Mouse (Mus musculus) hindbrain, embryonic 10.5 days (tissue): ENCODE results near the gene Ranbp3. TPM values are rescaled to one million over a fixed set of nuclear protein-coding genes. Genes with fewer than 3 reads are reported as not detected.

Source experiments
- DNase-seq: peaks from one replicate; pipeline ENCODE4 v3.0.0-alpha.2; 2017; ENCODE audit warnings: low spot score
- H3K27ac ChIP-seq: fragments of 300-500 bp; sonication (generic); 2 replicates; pipeline ENCODE4 v1.5.1; 2016; ENCODE audit warnings: mild to moderate bottlenecking, moderate library complexity
- H3K27me3 ChIP-seq: fragments of 300-500 bp; sonication (generic); 2 replicates; pipeline ENCODE4 v1.6.1; 2016; ENCODE audit warnings: mild to moderate bottlenecking; ENCODE audit not compliant: poor library complexity, insufficient read depth, severe bottlenecking
- H3K36me3 ChIP-seq: fragments of 300-500 bp; sonication (generic); 2 replicates; pipeline ENCODE4 v1.6.1; 2016; ENCODE audit warnings: mild to moderate bottlenecking, moderate library complexity
- H3K4me1 ChIP-seq: fragments of 300-500 bp; sonication (generic); replicated peaks from 2 replicates; pipeline ENCODE4 v1.6.1; 2016; ENCODE audit warnings: mild to moderate bottlenecking
- H3K4me3 ChIP-seq: fragments of 300-500 bp; sonication (generic); 2 replicates; pipeline ENCODE4 v1.5.1; 2016; ENCODE audit warnings: mild to moderate bottlenecking, moderate library complexity
- H3K9me3 ChIP-seq: fragments of 300-500 bp; sonication (generic); 2 replicates; pipeline ENCODE4 v1.6.1; 2016; ENCODE audit warnings: mild to moderate bottlenecking, moderate library complexity
- WGBS: fragments of 180-500 bp; shearing (Covaris S2); methylation state at CpG from one replicate; pipeline ENCODE4 v1.1.7; 2016; 5-methylcytosine and 5-hydroxymethylcytosine counted together
- polyA plus RNA-seq: library from polyadenylated mRNA; unstranded; fragments of >200 nt; fragmentation: Nextera tagmentation; extraction: Ambion mirVana; gene quantifications from 2 replicates; pipeline ENCODE4 v1.2.1, GENCODE M21; 2016

Ranbp3 gene
- polyA plus RNA-seq, 1 experiment from 2014 or later, result 130 TPM

GRCm38 (mm10) chr17:56684649-56685048 lies 11.6 kb downstream of the Ranbp3 start:
- DNase-seq, result no peak
- Histone ChIP-seq H3K9me3 (no peaks in the 10 kb centered on the region), H3K27ac (no peak overlapping the region), H3K36me3 (peaks cover 100% of the 10 kb centered on the region), H3K27me3 (no peaks in the 10 kb centered on the region), H3K4me1 (no peaks in the 10 kb centered on the region), H3K4me3 (no peak overlapping the region)
- 89% methylated on average over 2 of the region's 2 CpGs for WGBS

GRCm38 (mm10) chr17:56686801-56687200 lies 13.7 kb downstream of the Ranbp3 start:
- Histone ChIP-seq H3K4me1 (0 out of 2 replicates have a peak, but pooled peaks cover 6% of the 10 kb centered on the region), H3K9me3 (no peaks in the 10 kb centered on the region), H3K27me3 (no peaks in the 10 kb centered on the region), H3K4me3 (no peak overlapping the region), H3K36me3 (peaks cover 100% of the 10 kb centered on the region), H3K27ac (no peak overlapping the region)
- WGBS, result 92% methylated on average over 4 of the region's 4 CpGs
- DNase-seq, result no peak

GRCm38 (mm10) chr17:56688045-56688444 lies 15.0 kb downstream of the Ranbp3 start:
- 0 out of 2 replicates have a peak, but pooled peaks cover 6% of the 10 kb centered on the region for H3K4me1 ChIP-seq
- H3K27ac ChIP-seq, result no peak overlapping the region
- no peak for DNase-seq
- H3K4me3 ChIP-seq, result no peak overlapping the region
- peaks cover 100% of the 10 kb centered on the region for H3K36me3 ChIP-seq
- no peaks in the 10 kb centered on the region for H3K9me3 ChIP-seq
- H3K27me3 ChIP-seq, result no peaks in the 10 kb centered on the region

- no peak for DNase-seq
- WGBS, result 98% methylated on average over 2 of the region's 2 CpGs
- H3K36me3 ChIP-seq, result peaks cover 100% of the 10 kb centered on the region
- H3K27ac ChIP-seq, result no peak overlapping the region
- H3K9me3 ChIP-seq, result no peaks in the 10 kb centered on the region
- no peak overlapping the region for H3K4me3 ChIP-seq
- no peaks in the 10 kb centered on the region for H3K27me3 ChIP-seq
- H3K4me1 ChIP-seq, result 0 out of 2 replicates have a peak, but pooled peaks cover 6% of the 10 kb centered on the region
Observed at GRCm38 (mm10) chr17:56688689-56689088, 15.6 kb downstream of the Ranbp3 start.

GRCm38 (mm10) chr17:56693395-56693794 lies 20.3 kb downstream of the Ranbp3 start:
- no peak overlapping the region for H3K27ac ChIP-seq
- H3K4me3 ChIP-seq, result no peak overlapping the region
- H3K4me1 ChIP-seq, result 0 out of 2 replicates have a peak, but pooled peaks cover 6% of the 10 kb centered on the region
- H3K9me3 ChIP-seq, result no peaks in the 10 kb centered on the region
- 70% methylated on average over 1 of the region's 1 CpGs for WGBS
- H3K36me3 ChIP-seq, result peaks cover 100% of the 10 kb centered on the region
- no peaks in the 10 kb centered on the region for H3K27me3 ChIP-seq
- no peak for DNase-seq

GRCm38 (mm10) chr17:56693851-56694310 lies 20.8 kb downstream of the Ranbp3 start:
- H3K27me3 ChIP-seq, result no peaks in the 10 kb centered on the region
- 94% methylated on average over 6 of the region's 6 CpGs for WGBS
- no peak overlapping the region for H3K27ac ChIP-seq
- H3K4me3 ChIP-seq, result no peak overlapping the region
- H3K36me3 ChIP-seq, result peaks cover 100% of the 10 kb centered on the region
- 0 out of 2 replicates have a peak, but pooled peaks cover 6% of the 10 kb centered on the region for H3K4me1 ChIP-seq
- DNase-seq, result no peak
- H3K9me3 ChIP-seq, result no peaks in the 10 kb centered on the region

GRCm38 (mm10) chr17:56700451-56700850 lies 27.4 kb downstream of the Ranbp3 start:
- Histone ChIP-seq H3K36me3 (peaks cover 100% of the 10 kb centered on the region), H3K4me3 (no peak overlapping the region), H3K4me1 (no peaks in the 10 kb centered on the region), H3K27me3 (no peaks in the 10 kb centered on the region), H3K9me3 (no peaks in the 10 kb centered on the region), H3K27ac (no peak overlapping the region)
- no peak for DNase-seq
- WGBS, result 91% methylated on average over 2 of the region's 2 CpGs

GRCm38 (mm10) chr17:56703038-56703437 lies 29.9 kb downstream of the Ranbp3 start:
- WGBS, result 93% methylated on average over 4 of the region's 4 CpGs
- Histone ChIP-seq H3K4me3 (no peak overlapping the region), H3K27me3 (no peaks in the 10 kb centered on the region), H3K36me3 (peaks cover 100% of the 10 kb centered on the region), H3K9me3 (no peaks in the 10 kb centered on the region), H3K4me1 (no peaks in the 10 kb centered on the region), H3K27ac (no peak overlapping the region)
- no peak for DNase-seq

- Histone ChIP-seq H3K27ac (no peak overlapping the region), H3K36me3 (peaks cover 100% of the 10 kb centered on the region), H3K4me3 (no peak overlapping the region), H3K27me3 (no peaks in the 10 kb centered on the region), H3K9me3 (no peaks in the 10 kb centered on the region), H3K4me1 (no peaks in the 10 kb centered on the region)
- 98% methylated on average over 1 of the region's 1 CpGs for WGBS
- DNase-seq, result no peak
Observed at GRCm38 (mm10) chr17:56706515-56706914, 33.4 kb downstream of the Ranbp3 start.

GRCm38 (mm10) chr17:56708692-56709091 lies 35.6 kb downstream of the Ranbp3 start:
- WGBS, result 82% methylated on average over 4 of the region's 4 CpGs
- no peak for DNase-seq
- H3K4me3 ChIP-seq, result no peak overlapping the region
- H3K9me3 ChIP-seq, result no peaks in the 10 kb centered on the region
- H3K27me3 ChIP-seq, result no peaks in the 10 kb centered on the region
- H3K4me1 ChIP-seq, result no peaks in the 10 kb centered on the region
- H3K27ac ChIP-seq, result no peak overlapping the region
- H3K36me3 ChIP-seq, result peaks cover 93% of the 10 kb centered on the region

- no peaks in the 10 kb centered on the region for H3K9me3 ChIP-seq
- H3K36me3 ChIP-seq, result peaks cover 83% of the 10 kb centered on the region
- H3K27me3 ChIP-seq, result no peaks in the 10 kb centered on the region
- DNase-seq, result no peak
- no peak overlapping the region for H3K27ac ChIP-seq
- WGBS, result 94% methylated on average over 3 of the region's 3 CpGs
- no peaks in the 10 kb centered on the region for H3K4me1 ChIP-seq
- H3K4me3 ChIP-seq, result no peak overlapping the region
Observed at GRCm38 (mm10) chr17:56709708-56710107, 36.6 kb downstream of the Ranbp3 start.

- Histone ChIP-seq H3K36me3 (peaks cover 31% of the 10 kb centered on the region), H3K27me3 (no peaks in the 10 kb centered on the region), H3K4me3 (peak overlapping the region; percentile 78), H3K27ac (no peak overlapping the region), H3K4me1 (peaks cover 34% of the 10 kb centered on the region), H3K9me3 (no peaks in the 10 kb centered on the region)
- WGBS, result 54% methylated on average over 11 of the region's 11 CpGs
- DNase-seq, result no peak
Observed at GRCm38 (mm10) chr17:56715360-56715759, 42.3 kb downstream of the Ranbp3 start.

- WGBS, result 27% methylated on average over 22 of the region's 22 CpGs
- H3K4me3 ChIP-seq, result peak overlapping the region; percentile 78
- H3K9me3 ChIP-seq, result no peaks in the 10 kb centered on the region
- DNase-seq, result no peak
- H3K36me3 ChIP-seq, result peaks cover 31% of the 10 kb centered on the region
- H3K27me3 ChIP-seq, result no peaks in the 10 kb centered on the region
- H3K27ac ChIP-seq, result peak overlapping the region; percentile 94
- H3K4me1 ChIP-seq, result peaks cover 34% of the 10 kb centered on the region
Observed at GRCm38 (mm10) chr17:56715914-56716654, 43.0 kb downstream of the Ranbp3 start.
